Mouse (Mus musculus): Measurements from ENCODE around the gene B4galt3.
"Not testable (repeated sequence)": the region's sequence is repeated elsewhere in the genome, so short reads cannot be mapped to it uniquely, and the experiment has no call there.

The B4galt3 gene

GRCm38 (mm10) chr1:171283188-171284160 lies 13.3 kb downstream of the B4galt3 start:
- in situ Hi-C loops (cut with MboI, MseI): loop anchor here (10.0 kb wide), 1 partner anchor 861 kb away; the partner anchor contains the start of gene Dcaf8

DNA sequence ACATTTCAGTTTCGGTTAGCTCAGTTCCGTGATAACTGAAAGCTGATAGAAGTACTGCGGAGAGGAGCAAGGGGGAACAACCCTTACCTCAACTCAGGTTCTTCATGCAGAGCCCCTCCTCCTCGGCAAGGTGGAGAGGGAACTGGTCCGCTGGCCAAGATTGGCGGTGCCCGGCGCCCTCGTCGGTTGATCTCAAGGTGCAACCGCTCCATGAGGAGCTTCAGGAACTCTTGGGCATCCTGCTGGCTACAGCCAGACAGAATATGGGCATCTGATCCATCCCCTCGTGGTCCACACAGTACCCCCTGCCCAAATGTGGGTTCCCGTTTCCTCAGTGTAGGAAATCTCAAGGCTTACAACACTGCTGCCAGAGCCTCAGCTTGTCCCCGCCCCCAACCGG lies 14.4 kb downstream of the B4galt3 start:
- in situ Hi-C loops (cut with MboI, MseI): loop anchor here (10.0 kb wide), 1 partner anchor 860 kb away; the partner anchor contains the start of gene Dcaf8

- in situ Hi-C loops (cut with MboI, MseI): loop anchor here (10.0 kb wide), 1 partner anchor 860 kb away; the partner anchor contains the start of gene Dcaf8
These were observed 15.2 kb downstream of the B4galt3 start for GRCm38 (mm10) chr1:171285096-171285892.

DNA sequence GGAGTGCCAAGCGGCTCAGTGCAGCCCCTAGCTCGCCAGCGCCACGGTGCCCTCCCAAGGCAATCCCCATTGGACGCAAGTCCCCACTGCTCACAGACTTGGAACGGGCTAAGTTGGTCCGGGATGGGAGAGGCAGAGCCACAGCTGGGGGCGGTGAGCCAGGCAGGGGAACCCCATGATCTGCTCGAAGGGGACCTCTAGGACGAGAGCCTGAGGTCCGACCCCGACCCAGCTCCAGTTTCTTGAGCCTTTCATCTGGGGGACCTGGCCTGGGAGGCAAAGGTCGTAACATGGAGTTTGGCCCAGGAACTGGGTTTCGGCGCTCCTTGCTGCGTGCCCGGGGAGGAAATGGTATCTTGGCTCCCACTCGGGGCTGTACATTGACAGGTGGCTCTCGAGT lies 16.4 kb downstream of the B4galt3 start:
- in situ Hi-C loops (cut with MboI, MseI): loop anchor here (10.0 kb wide), 1 partner anchor 858 kb away; the partner anchor contains the start of gene Dcaf8

- in situ Hi-C loops (cut with MboI, MseI): loop anchor here (10.0 kb wide), 1 partner anchor 857 kb away; the partner anchor contains the start of gene Dcaf8
These were observed 17.3 kb downstream of the B4galt3 start, which contains the start of gene Usp21 for GRCm38 (mm10) chr1:171287136-171288081. Gene Usp21 (minus strand): TSS chr1:171287991.

DNA sequence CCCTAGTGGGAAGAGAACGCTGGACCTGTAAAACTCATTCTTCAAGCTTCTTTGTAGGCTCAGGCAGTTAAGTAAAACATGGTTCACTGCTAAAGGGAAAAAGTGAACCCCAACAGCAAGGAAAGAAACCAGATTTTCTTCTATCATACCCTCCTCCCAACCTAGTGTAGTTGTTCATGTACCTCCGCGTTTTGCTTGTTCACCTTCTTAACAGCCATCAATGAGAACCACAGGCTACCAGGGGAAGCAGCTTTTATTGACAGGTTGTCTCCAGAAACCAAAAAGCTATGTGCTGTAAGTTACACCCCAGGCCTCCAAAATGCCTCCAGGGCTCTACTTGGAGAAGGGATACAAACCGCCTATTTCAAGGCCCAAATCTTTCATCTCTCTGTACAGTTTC lies 18.2 kb downstream of the B4galt3 start:
- in situ Hi-C loops (cut with MboI, MseI): loop anchor here (10.0 kb wide), 1 partner anchor 856 kb away; the partner anchor contains the start of gene Dcaf8

DNA sequence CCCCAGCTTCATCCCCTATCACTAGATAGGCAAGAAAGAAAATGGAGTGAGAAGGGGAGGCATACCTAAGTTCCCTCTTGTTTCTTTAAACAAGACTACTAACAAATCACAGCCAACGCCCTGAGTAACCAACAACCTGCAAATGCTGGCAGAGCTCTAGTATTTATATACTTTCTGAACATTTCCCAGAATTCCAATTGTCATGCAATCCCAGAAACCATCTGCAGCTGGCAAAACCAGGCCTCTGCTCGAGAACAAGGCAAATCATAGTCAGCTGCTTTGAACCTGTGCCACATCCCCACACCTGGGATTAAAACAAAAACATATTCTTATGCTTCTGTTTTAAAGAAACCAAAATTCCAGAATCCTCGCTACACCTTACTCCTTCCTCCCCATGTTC lies 23.2 kb downstream of the B4galt3 start:
- in situ Hi-C loops (cut with MboI, MseI): no loop called here

DNA sequence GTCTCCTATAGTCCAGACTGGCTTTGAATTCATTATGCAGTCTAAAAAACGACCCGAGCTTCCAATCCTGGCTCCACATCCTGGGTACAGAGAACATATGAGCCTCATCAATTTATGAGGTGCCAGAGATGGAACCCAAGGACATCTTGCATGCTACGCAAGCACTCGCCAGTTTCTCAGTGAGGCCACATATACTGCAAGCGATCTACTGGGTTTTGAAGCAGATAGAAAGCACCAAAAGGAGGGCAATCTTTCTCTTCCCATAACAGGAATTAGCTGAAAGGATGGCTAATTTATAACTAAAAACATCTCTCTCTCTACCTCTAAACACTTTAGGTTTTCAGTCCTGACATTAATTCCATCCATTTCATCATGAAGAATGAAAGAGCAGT lies 23.8 kb downstream of the B4galt3 start:
- in situ Hi-C loops (cut with MboI, MseI): no loop called here

- in situ Hi-C loops (cut with MboI, MseI): no loop called here
These were observed 24.4 kb downstream of the B4galt3 start, which contains the start of gene Ufc1 for GRCm38 (mm10) chr1:171294298-171295062. Gene Ufc1 (minus strand): TSS chr1:171295024.

GRCm38 (mm10) chr1:171295063-171295402 lies 24.9 kb downstream of the B4galt3 start:
- in situ Hi-C loops (cut with MboI, MseI): no loop called here

DNA sequence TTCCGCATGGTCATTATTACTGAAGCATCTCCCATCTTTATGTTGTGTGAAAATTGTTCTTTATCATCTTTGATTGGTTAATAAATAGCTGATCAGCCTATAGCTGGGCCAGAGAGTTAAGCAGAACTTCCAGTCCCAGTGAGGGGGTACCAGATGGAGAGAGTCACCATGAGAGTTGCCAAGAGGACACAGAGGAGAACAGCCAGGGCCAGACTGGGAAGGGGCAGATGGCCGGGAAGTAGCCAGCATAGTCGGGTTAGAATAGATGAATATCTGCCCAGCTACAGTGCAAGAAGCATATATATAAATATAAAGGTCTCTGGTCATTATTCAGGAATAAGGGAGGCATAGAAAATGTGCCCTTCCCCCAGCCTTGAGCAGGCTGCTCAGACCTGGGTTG lies 28.1 kb downstream of the B4galt3 start:
- in situ Hi-C loops (cut with MboI, MseI): no loop called here

GRCm38 (mm10) chr1:171306157-171306556 lies 36.0 kb downstream of the B4galt3 start:
- in situ Hi-C loops (cut with MboI, MseI): not testable (repeated sequence)

DNA sequence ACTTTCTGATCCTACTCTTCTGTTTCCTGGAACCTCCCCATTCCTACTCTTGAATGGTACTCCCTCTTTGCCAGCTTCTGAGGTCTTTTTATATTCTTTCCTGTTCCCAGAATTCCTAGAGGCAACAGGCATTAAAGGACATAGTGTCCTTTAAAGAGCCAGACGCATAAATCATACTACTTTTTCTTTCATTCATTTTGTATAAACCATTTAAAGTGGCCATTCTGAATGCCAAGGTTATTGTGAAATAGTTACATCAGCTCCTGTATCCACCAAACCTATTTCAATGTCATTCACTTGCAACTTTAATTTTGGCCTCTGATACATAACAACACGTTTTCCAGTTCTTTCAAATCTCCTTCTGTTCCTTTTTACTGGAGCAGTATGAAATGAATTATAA lies 39.2 kb downstream of the B4galt3 start:
- in situ Hi-C loops (cut with MboI, MseI): no loop called here

DNA sequence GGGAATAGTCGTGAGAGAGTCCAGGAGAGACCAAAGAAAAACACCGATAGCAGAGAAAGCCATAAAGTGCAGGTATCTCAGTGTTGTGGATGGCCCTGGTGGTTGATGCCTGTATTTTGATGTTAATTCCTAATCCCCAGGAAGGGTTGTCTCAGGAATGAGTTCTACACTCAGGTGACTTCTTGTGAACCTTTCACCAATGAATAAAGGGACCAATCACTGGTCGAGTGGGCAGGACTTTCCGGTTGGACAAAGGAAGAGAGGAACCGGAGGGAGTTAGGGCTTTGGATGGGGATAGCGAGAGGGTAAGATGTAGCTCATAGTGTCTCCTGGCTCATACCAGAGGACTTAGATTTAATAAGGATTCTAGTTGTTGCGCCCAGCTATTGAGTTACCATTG lies 49.6 kb downstream of the B4galt3 start:
- in situ Hi-C loops (cut with MboI, MseI): no loop called here

GRCm38 (mm10) chr1:171320151-171320550 lies 50.0 kb downstream of the B4galt3 start:
- in situ Hi-C loops (cut with MboI, MseI): no loop called here

- in situ Hi-C loops (cut with MboI, MseI): no loop called here
These were observed 51.3 kb downstream of the B4galt3 start for GRCm38 (mm10) chr1:171321415-171321814.

- in situ Hi-C loops (cut with MboI, MseI): no loop called here
These were observed 51.9 kb downstream of the B4galt3 start for GRCm38 (mm10) chr1:171322012-171322411.

- in situ Hi-C loops (cut with MboI, MseI): no loop called here
These were observed 55.4 kb downstream of the B4galt3 start for GRCm38 (mm10) chr1:171325571-171325970.
